Mouse (Mus musculus) liver, postnatal 0 days (tissue): Measurements from ENCODE around the gene Fggy.
A peak's percentile ranks its signal among the peaks of the same experiment; 100 is the strongest.

Experiments
- CTCF ChIP-seq: sonication (generic); IDR thresholded peaks from 2 replicates; pipeline ENCODE4 v1.5.1; 2016; ENCODE audit warnings: antibody characterized with exemption, low read depth
- EP300 ChIP-seq: IDR thresholded peaks from 2 replicates; pipeline ENCODE4 v1.6.1; 2016; ENCODE audit warnings: antibody characterized with exemption, low read depth, mild to moderate bottlenecking

GRCm38 (mm10) chr4:95738179-95738578, 180.9 kb downstream of the Fggy start:
- TF ChIP-seq CTCF (no peak), EP300 (peak; percentile 46; the same call in 1 of the 2 replicates)
